Mouse (Mus musculus) cortical plate, adult 2 months (tissue): ENCODE results near the gene Bcl10. TPM values are rescaled to one million over a fixed set of nuclear protein-coding genes. Genes with fewer than 3 reads are reported as not detected.
A peak's percentile ranks its signal among the peaks of the same experiment; 100 is the strongest.
"Not testable (repeated sequence)": the region's sequence is repeated elsewhere in the genome, so short reads cannot be mapped to it uniquely, and the experiment has no call there.

Source experiments
- H3K27ac ChIP-seq: fragments of 200-500 bp; 2 replicates; pipeline ENCODE4 v1.5.1; 2012; ENCODE audit warnings: low read length, control low read depth, inconsistent platforms; ENCODE audit not compliant: insufficient read depth
- H3K4me1 ChIP-seq: fragments of 200-500 bp; 2 replicates; pipeline ENCODE4 v1.6.1; 2011; ENCODE audit warnings: low read length; ENCODE audit not compliant: control insufficient read depth, insufficient read depth
- H3K4me3 ChIP-seq: fragments of 200-500 bp; 2 replicates; pipeline ENCODE4 v1.5.1; 2011; ENCODE audit warnings: mild to moderate bottlenecking, low read length, control low read depth; ENCODE audit not compliant: insufficient read depth
- CTCF ChIP-seq: fragments of 200-500 bp; IDR thresholded peaks from 2 replicates; pipeline ENCODE4 v1.5.1; 2011; ENCODE audit warnings: mild to moderate bottlenecking, control low read depth, low read length; ENCODE audit not compliant: insufficient read depth; ENCODE audit errors: extremely low read depth
- POLR2A ChIP-seq: fragments of 200-500 bp; IDR thresholded peaks from 2 replicates; pipeline ENCODE4 v1.6.1; 2011; ENCODE audit warnings: mild to moderate bottlenecking, low read length, control low read depth; ENCODE audit not compliant: insufficient read depth; ENCODE audit errors: extremely low read depth
- polyA plus RNA-seq: library from polyadenylated mRNA; depleted of rRNA; stranded (reverse); fragments of >200 nt; gene quantifications from 2 replicates; pipeline ENCODE4 v1.2.3, GENCODE M21; 2012

Gene Bcl10
- polyA plus RNA-seq, 1 experiment = 11.8 TPM

DNA sequence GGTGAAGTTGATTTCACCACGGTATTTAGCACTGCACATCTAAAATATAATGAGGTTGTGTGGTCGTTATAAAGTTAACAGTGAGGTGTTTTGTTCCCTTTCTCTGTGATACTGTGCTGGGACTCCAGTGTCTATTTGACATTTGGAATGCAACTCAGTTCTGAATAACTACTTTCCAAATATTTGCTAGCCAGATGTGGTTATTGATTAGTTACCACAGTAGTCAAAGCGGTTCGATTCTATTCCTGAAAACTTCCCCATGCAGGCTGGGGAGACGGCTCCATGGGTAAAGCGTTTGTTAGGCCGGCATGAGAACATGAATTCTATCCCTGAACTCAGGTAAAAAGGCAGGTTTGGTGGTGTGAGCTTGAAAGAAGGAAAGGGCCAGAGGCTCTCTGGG is 10.1 kb upstream of the Bcl10 start:
- no peak overlapping the region for H3K4me3 ChIP-seq
- no peak for TF ChIP-seq CTCF
- no peak for TF ChIP-seq POLR2A
- H3K27ac ChIP-seq = no peak overlapping the region

GRCm38 (mm10) chr3:145913263-145913662 is 9.3 kb upstream of the Bcl10 start:
- no peak for TF ChIP-seq POLR2A
- no peak for TF ChIP-seq CTCF
- H3K4me3 ChIP-seq = no peak overlapping the region
- H3K4me1 ChIP-seq = no peaks in the 10 kb centered on the region
- no peak overlapping the region for H3K27ac ChIP-seq

More for the DNA sequence above, 10.1 kb upstream of the Bcl10 start:
- no peaks in the 10 kb centered on the region for H3K4me1 ChIP-seq

- not testable (repeated sequence) for H3K27ac ChIP-seq
Observed at GRCm38 (mm10) chr3:145913942-145914341, 8.7 kb upstream of the Bcl10 start.

DNA sequence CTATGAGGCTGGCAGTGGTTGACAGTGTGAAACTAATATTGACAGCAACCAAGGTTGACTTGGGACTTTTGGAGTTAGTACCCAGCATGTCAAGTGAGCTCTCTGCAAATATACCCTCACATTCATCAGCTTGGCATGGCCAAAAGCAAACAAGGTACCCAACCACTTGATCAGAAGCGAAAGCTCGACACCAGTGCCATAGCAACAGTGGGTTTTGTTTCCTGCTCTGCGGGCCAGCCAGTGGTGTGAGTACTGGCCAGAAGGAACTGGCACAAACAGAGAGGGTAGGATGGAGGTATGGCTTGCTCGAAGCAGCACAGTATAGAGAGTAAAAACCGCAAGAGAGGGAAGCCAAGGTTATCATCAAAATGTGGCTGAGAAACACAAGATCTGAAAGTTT is 6.2 kb upstream of the Bcl10 start:
- TF ChIP-seq POLR2A (no peak), CTCF (no peak)
- no peak overlapping the region for H3K4me3 ChIP-seq
- no peaks in the 10 kb centered on the region for H3K4me1 ChIP-seq
- H3K27ac ChIP-seq = no peak overlapping the region

More at GRCm38 (mm10) chr3:145913942-145914341, 8.7 kb upstream of the Bcl10 start:
- H3K4me1 ChIP-seq, H3K4me3 ChIP-seq: not testable (repeated sequence)

DNA sequence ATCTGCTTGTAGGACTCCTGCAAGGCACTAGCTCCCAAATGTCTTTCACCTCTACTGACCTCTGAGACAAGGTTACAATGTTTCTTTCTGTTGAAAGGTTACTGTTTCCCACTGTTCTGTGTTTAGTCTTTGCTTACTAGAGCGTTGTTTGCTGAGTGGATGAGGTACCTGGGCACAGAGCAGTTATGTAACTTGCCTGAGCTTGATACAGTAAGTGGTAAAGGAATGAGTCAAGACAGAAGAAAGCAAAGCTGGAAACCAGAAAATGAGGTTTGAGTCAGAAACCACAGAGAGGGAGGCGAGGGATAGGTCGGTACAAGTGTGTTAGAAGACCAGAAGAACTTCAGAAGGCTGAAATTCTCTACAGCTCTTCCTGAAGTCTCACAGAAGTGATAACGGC is 5.8 kb upstream of the Bcl10 start:
- Histone ChIP-seq H3K27ac (no peak overlapping the region), H3K4me1 (no peaks in the 10 kb centered on the region), H3K4me3 (no peak overlapping the region)
- TF ChIP-seq POLR2A (no peak), CTCF (no peak)

- Histone ChIP-seq H3K27ac (no peak overlapping the region), H3K4me1 (peaks cover 4% of the 10 kb centered on the region), H3K4me3 (no peak overlapping the region)
- TF ChIP-seq POLR2A (no peak), CTCF (no peak)
Observed at GRCm38 (mm10) chr3:145922971-145923370, 367 bp downstream of the Bcl10 start.

DNA sequence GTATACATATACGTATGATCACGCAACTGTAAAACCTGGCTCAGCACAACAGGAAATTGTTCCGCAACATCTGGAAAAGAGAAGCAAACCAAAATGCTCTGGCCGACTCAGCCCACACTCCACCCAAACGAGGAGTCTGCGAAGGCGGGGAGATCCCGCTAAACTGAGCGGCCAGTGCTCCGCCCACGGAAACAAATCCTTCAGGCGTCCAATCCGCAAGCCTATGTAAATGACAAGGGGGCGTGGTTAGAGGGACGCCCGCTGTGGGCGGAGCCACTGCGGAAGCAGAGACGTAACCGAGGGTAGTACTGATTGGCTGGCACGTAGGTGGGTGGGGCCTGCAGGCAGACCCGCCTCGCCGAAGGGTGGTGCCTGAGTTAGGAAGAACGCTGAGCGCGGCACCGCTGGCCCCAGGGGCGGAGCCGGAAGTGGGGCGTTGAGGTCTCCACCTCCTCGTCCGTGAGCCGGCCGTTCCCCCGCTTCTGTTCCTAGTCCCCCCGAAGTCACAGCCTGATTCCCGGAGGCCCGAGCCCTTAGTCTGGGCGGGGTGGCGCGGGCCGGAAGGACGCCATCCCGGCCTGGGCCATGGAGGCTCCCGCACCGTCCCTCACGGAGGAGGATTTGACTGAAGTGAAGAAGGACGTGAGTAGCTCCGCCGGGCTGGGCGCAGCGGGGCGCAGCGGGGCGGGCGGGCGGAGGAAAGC is 1.4 kb downstream of the Bcl10 start:
- H3K4me1 ChIP-seq = peaks cover 4% of the 10 kb centered on the region
- H3K4me3 ChIP-seq = peak overlapping the region; percentile 72
- TF ChIP-seq CTCF = no peak
- peak; percentile 88 for TF ChIP-seq POLR2A
- peak overlapping the region; percentile 69 for H3K27ac ChIP-seq

DNA sequence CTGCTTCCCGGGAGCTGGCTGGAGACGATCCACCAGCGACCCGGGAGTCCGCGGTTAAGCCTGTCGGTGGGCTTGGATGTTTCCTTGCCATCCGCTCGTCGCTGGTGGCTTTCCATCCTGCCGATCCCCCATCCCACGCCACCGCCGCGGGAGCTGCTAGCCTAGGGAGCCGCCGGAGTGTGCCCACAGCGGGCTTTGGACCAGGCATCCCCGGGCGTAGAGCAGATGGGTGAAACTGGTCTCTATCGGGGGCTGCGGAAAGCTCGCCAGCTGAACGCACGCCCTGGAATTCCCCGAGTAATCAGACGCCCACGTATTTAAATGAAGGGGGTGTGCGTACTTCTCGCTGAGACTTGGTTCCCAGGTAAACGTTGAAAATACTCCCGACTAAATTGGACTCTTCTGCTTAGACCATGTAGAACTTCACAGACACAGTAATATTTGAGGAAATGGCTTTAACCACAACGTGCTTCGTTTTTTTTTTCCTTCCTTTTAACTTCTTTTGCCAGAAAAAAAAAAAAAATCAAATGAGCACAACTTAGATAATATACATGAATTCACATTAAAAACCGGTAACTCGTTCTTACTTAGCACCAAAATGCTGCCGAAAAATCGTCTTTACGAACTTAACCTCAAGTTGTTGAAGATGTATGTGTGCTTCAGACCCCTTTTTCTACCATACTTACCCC is 2.2 kb downstream of the Bcl10 start:
- Histone ChIP-seq H3K4me1 (peaks cover 4% of the 10 kb centered on the region), H3K27ac (peak overlapping the region; percentile 69), H3K4me3 (peak overlapping the region; percentile 72)
- TF ChIP-seq CTCF (no peak), POLR2A (no peak)

- TF ChIP-seq POLR2A (no peak), CTCF (no peak)
- peak overlapping the region; percentile 72; the same call in 1 of the 2 replicates for H3K4me3 ChIP-seq
Observed at GRCm38 (mm10) chr3:145925506-145925905, 2.9 kb downstream of the Bcl10 start.

DNA sequence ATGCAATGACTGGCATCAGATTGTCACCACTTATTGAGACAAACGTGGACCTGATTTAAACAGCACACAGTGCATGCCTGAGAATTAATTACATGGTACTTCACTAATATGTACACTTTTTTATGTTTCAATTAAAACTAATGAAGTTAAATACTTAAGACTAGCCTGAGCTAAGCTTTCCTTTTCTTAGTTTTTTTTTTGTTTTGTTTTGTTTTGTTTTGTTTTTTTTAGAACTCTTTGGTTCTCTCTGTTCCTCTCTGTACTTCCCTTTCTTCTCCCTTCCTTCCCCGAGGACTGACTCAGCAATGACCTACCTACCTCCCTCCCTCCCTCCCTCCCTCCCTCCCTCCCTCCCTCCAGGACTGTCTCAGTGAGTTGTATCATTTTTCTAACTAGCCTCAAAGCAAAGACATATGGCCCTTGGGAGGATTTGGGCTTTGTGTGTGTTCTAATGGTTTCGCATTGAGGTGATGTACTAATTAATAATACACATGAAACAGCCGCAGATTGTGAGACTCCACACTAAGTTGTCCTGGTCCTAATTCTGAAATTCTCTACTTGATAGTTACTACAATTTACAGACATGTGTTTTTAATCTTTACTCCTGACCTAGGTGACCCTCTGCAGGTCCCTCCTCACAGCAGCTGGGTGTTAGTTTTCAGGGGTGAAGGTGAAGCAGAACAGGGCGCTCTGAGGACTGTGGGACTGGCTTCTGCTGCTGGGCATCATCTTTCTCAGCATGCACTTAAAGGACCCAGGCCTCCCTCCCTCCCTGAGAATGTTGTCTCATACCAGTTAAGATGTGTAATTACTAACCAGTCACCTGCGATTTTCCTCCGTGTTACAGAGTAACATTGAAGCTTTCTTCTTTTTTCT is 7.2 kb downstream of the Bcl10 start:
- H3K27ac ChIP-seq = no peak overlapping the region
- no peak overlapping the region for H3K4me3 ChIP-seq
- no peak for TF ChIP-seq POLR2A
- TF ChIP-seq CTCF = no peak
- H3K4me1 ChIP-seq = peaks cover 4% of the 10 kb centered on the region

More at GRCm38 (mm10) chr3:145925506-145925905, 2.9 kb downstream of the Bcl10 start:
- peaks cover 4% of the 10 kb centered on the region for H3K4me1 ChIP-seq
- no peak overlapping the region for H3K27ac ChIP-seq
